Mouse (Mus musculus): ENCODE results near the gene Nts. TPM values are rescaled to one million over a fixed set of nuclear protein-coding genes. Genes with fewer than 3 reads are reported as not detected.

Gene Nts
- polyA plus RNA-seq (2012; ENCODE audit: low replicate concordance) = not detected in 2 replicates

DNA sequence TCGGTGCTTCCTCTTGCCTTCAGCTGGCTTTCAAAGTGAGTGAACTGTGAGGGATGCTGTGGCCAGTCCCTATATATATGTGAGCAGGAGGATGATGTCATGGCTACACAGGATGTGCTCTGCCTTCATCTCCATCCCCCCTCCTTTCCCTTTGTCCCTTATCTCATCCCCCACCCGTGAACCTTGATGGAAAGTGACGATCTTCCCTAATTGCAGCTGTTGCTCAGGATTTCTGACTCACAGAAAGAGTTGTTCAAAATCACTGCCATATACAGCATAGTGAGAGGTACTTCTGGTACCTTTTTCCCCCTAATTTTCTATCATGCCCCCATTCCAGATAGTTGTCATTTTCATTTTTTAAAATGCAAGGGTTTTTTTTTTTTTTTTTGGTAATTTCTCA is at the start of gene Nts:
TSS of gene Nts (minus strand) at position 101 of the 400 bp plus-strand sequence.

DNA sequence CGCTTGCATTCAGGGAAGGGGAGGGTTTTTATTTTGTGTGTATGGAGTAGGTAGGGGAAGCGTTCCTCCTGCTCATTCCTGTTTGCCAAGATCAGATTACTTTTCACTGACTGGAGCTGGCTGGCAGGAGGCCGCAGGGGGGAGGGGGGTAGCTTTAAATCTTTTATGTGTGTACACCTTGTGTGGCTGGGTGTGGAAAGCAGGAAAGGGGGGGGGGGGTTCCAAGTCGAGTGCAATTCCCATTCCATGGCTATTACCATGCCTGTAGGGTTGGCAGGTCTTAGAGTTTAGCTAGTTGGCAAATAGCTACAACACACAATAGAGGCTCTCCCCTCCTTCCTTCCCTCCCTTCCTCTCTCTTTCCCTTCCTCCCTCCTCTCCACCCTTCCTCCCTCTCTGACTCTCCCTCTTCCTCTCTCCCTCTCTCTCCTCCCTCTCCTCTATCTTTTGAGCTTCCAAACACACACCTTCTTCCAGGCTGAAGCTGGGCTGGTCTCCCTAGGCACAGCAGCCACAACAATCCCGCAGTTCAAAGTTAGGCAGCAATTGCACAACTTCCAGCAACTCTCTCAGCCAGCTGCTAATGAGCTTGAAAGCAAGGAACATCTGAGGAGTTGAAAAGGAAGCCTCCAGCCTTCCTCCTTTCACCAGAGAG is 21.6 kb upstream of the Nts start, which contains the start of gene Rassf9:
TSS of gene Rassf9 (plus strand) at position 416 of the 655 bp plus-strand sequence.

Other genes with a start within 250 kb of the Nts start
- gene Rassf9, start 21.7 kb upstream of the Nts start, polyA plus RNA-seq (2012; ENCODE audit: low replicate concordance) = not detected in 2 replicates